In genomic region chr6:118999329-118999875, GRCm38 (mm10) we compare ENCODE assay signal across 18 mouse cellular contexts.
DNase-seq lines count a peak whose midpoint lies in the region; ATAC-seq and TF ChIP-seq lines count a peak whose summit lies in the region.
"Had no signal": no experiment of that assay in that cellular context is flagged by ENCODE, and none has a peak within 500 bp of the region (broad histone marks: within the 10 kb centered on the region; RNA-seq: fewer than 3 reads in every experiment).

No protein-coding gene starts in this region.

- H3K9ac ChIP-seq in lung, embryonic 14.5 days: no peak overlapping the region
- H3K9ac ChIP-seq in midbrain, embryonic 14.5 days (replicated peaks; ENCODE audit: low read length): no peak overlapping the region
- no peak overlapping the region for H3K9ac ChIP-seq in liver, embryonic 12.5 days
- H3K9ac ChIP-seq: hindbrain, embryonic 15.5 days; limb, embryonic 13.5 days; liver, postnatal 0 days had no signal

- no peak for TF ChIP-seq CTCF in lung, adult 2 months (IDR thresholded peaks at IDR 0.05; ENCODE audit: insufficient read depth, low read length)
- TF ChIP-seq CTCF in lung, embryonic 14.5 days (IDR thresholded peaks at IDR 0.05; ENCODE audit: low read depth): no peak

- no peaks in the 10 kb centered on the region for H3K9me3 ChIP-seq in lung, embryonic 14.5 days (ENCODE audit: low read depth, low read length)
- H3K9me3 ChIP-seq in midbrain, embryonic 14.5 days (ENCODE audit: control insufficient read depth, low read length): no peaks in the 10 kb centered on the region
- no peaks in the 10 kb centered on the region for H3K9me3 ChIP-seq in liver, embryonic 12.5 days (replicated peaks)
- H3K9me3 ChIP-seq: hindbrain, embryonic 15.5 days; limb, embryonic 13.5 days had no signal

- no peaks in the 10 kb centered on the region for H3K27me3 ChIP-seq in lung, embryonic 14.5 days (ENCODE audit: insufficient read depth, low read length)
- H3K27me3 ChIP-seq in midbrain, embryonic 14.5 days (ENCODE audit: control insufficient read depth, insufficient read depth, low read length): no peaks in the 10 kb centered on the region
- no peaks in the 10 kb centered on the region for H3K27me3 ChIP-seq in liver, embryonic 12.5 days (replicated peaks)
- H3K27me3 ChIP-seq: hindbrain, embryonic 15.5 days; limb, embryonic 13.5 days had no signal

- H3K4me2 ChIP-seq in lung, embryonic 14.5 days: no peak overlapping the region
- no peak overlapping the region for H3K4me2 ChIP-seq in midbrain, embryonic 14.5 days (ENCODE audit: low read length)
- H3K4me2 ChIP-seq in liver, embryonic 12.5 days: no peak overlapping the region
- H3K4me2 ChIP-seq: hindbrain, embryonic 15.5 days; limb, embryonic 13.5 days had no signal

- H3K4me3 ChIP-seq in lung, adult 2 months (replicated peaks; ENCODE audit: extremely low read depth, low read depth, low read length): no peak overlapping the region
- no peak overlapping the region for H3K4me3 ChIP-seq in lung, embryonic 14.5 days (ENCODE audit: low read depth, low read length)
- H3K4me3 ChIP-seq in midbrain, embryonic 14.5 days (replicated peaks; ENCODE audit: low read depth, low read length): no peak overlapping the region
- H3K4me3 ChIP-seq in liver, embryonic 12.5 days: no peak overlapping the region
- H3K4me3 ChIP-seq: hindbrain, embryonic 15.5 days; left cerebral cortex, adult 2 months; limb, embryonic 13.5 days had no signal

- no peak for TF ChIP-seq POLR2A in lung, adult 2 months (IDR thresholded peaks at IDR 0.05; ENCODE audit: borderline replicate concordance, extremely low read depth, low read depth, low read length)

- peak; percentile 50 for DNase-seq in adrenal gland, adult 2 months
- DNase-seq in adrenal gland, postnatal 14 days: no peak
- DNase-seq in lung, adult 18-20 months: peak; percentile 14 to 44
- DNase-seq in lung, adult 2 months: no peak
- DNase-seq in lung, embryonic 14.5 days: peak; percentile 37
- DNase-seq in right cerebral cortex, postnatal 4 days: no peak
- DNase-seq in midbrain, embryonic 14.5 days: no peak
- DNase-seq: adrenal gland, postnatal 10 days; cerebellum, adult 18-20 months; liver, postnatal 0 days; right cerebral cortex, postnatal 14 days had no signal

- no peaks in the 10 kb centered on the region for H3K36me3 ChIP-seq in lung, embryonic 14.5 days (ENCODE audit: insufficient read depth)
- H3K36me3 ChIP-seq in midbrain, embryonic 14.5 days (ENCODE audit: control insufficient read depth, insufficient read depth, low read length): no peaks in the 10 kb centered on the region
- H3K36me3 ChIP-seq in liver, embryonic 12.5 days: no peaks in the 10 kb centered on the region
- H3K36me3 ChIP-seq: hindbrain, embryonic 15.5 days; limb, embryonic 13.5 days had no signal

- no peak for ATAC-seq in lung, embryonic 14.5 days (ENCODE audit: insufficient read depth)
- no peak for ATAC-seq in midbrain, embryonic 14.5 days (ENCODE audit: low FRiP score, low TSS enrichment)
- ATAC-seq in liver, embryonic 12.5 days: no peak
- ATAC-seq: forebrain, embryonic 16.5 days; intestine, postnatal 0 days; liver, postnatal 0 days had no signal

- H3K4me1 ChIP-seq in lung, adult 2 months (ENCODE audit: control insufficient read depth, insufficient read depth, low read length): peaks cover 4% of the 10 kb centered on the region; the same call in 1 of the 2 replicates
- peaks cover 18% of the 10 kb centered on the region for H3K4me1 ChIP-seq in lung, embryonic 14.5 days (ENCODE audit: insufficient read depth)
- H3K4me1 ChIP-seq in midbrain, embryonic 14.5 days (ENCODE audit: control insufficient read depth, insufficient read depth, low read length): no peaks in the 10 kb centered on the region
- H3K4me1 ChIP-seq in liver, embryonic 12.5 days: peaks cover 37% of the 10 kb centered on the region
- H3K4me1 ChIP-seq: hindbrain, embryonic 15.5 days had no signal

- no peak overlapping the region for H3K27ac ChIP-seq in lung, embryonic 14.5 days (ENCODE audit: low read depth)
- no peak overlapping the region for H3K27ac ChIP-seq in midbrain, embryonic 14.5 days (replicated peaks; ENCODE audit: low read depth, low read length)
- no peak overlapping the region for H3K27ac ChIP-seq in liver, embryonic 12.5 days
- H3K27ac ChIP-seq: hindbrain, embryonic 15.5 days; kidney, postnatal 0 days; left cerebral cortex, adult 2 months; limb, embryonic 13.5 days had no signal

- WGBS in lung, adult 2 months: 75% methylated on average over 2 of the region's 2 CpGs
- 80% methylated on average over 2 of the region's 2 CpGs for WGBS in lung, embryonic 14.5 days
- WGBS in midbrain, embryonic 14.5 days: 93% methylated on average over 2 of the region's 2 CpGs
- 75% methylated on average over 2 of the region's 2 CpGs for WGBS in liver, embryonic 12.5 days (ENCODE audit: insufficient replicate concordance)

Comparison
In these comparisons a context has a peak if more than half of its experiments do, and no peak if none do; other contexts are left out.
1. DNase-seq: peak in adrenal gland, adult 2 months (single experiment), lung, adult 18-20 months (2 of 2) and lung, embryonic 14.5 days (single experiment); none in adrenal gland, postnatal 14 days (single experiment), lung, adult 2 months (single experiment), right cerebral cortex, postnatal 4 days (single experiment) and midbrain, embryonic 14.5 days (single experiment).